Mouse (Mus musculus): ENCODE data around the gene Fam71e1. TPM values are rescaled to one million over a fixed set of nuclear protein-coding genes. Genes with fewer than 3 reads are reported as not detected.

The Fam71e1 gene
- 9.5 and 13.4 TPM in 2 replicates for polyA plus RNA-seq (2015; fragmentation: Nextera tagmentation; extraction: Ambion mirVana)

DNA sequence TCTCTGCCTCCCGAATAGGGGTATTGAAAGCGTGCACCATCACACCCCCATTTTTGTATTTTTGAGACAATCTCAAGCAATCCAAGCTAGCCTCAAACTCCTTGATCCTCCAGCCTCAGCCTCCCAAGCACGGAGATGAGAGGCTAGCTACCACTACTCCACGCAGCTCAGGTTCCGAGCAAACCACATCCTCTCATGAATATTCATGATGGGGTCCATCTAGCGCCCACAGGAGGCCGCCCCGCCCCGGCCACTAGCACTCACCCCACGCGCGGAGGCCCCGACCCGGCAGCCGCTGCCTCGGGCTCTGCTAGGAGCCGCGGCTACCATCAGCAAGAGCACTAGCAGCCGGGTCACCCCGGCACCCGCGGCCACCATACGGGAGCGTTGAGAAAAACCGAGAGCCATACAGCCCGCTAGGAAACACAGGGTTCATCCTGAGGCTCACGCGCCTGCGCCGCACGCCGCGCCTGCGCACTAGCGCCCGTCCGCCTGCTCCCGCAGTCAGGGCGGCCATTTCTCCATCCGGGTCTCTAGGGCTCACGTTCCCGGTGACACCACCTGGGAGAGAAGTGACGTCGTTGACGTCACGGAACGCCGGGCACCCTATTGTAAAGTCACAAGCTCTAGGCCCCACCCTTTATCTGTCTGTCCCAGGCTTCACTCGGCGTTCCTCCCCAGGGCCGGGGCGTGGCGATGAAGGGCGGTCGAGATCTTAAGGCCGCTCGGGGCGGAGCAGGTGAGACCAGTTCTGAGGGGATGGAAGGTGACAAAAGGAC lies at the start of gene Fam71e1, which contains the start of gene Emc10:
Gene Fam71e1 (plus strand): TSS at position 590 of the 779 bp plus-strand sequence.
Gene Emc10 (minus strand): TSS at position 538 of the 779 bp plus-strand sequence.
- DNase-seq (ENCODE audit: low spot score) = peak; percentile 99

DNA sequence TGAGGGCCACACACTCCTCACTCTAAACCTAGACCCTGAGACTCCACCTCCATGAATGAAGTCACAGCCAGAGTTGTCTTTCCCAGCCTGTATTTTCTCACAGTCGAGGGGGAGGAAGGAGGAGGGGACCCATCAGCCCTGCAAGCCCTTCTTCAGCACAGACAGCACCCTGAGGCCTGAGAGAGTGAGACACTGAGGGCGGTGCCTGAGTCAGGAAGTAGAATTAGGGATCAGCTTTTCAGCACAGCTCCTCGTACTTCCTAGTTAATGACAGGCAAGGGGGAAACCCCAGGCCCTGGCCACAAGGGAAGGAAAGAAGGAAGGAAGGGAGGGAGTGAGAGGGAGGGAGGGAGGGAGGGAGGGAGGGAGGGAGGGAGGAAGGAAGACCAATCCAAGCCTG lies 43.1 kb upstream of the Fam71e1 start:
- DNase-seq (ENCODE audit: low spot score) = no peak

- DNase-seq (ENCODE audit: low spot score) = no peak
These were observed 40.1 kb upstream of the Fam71e1 start for GRCm38 (mm10) chr7:44456302-44456701.

- DNase-seq (ENCODE audit: low spot score) = no peak
These were observed 36.3 kb upstream of the Fam71e1 start for GRCm38 (mm10) chr7:44460067-44460466.

DNA sequence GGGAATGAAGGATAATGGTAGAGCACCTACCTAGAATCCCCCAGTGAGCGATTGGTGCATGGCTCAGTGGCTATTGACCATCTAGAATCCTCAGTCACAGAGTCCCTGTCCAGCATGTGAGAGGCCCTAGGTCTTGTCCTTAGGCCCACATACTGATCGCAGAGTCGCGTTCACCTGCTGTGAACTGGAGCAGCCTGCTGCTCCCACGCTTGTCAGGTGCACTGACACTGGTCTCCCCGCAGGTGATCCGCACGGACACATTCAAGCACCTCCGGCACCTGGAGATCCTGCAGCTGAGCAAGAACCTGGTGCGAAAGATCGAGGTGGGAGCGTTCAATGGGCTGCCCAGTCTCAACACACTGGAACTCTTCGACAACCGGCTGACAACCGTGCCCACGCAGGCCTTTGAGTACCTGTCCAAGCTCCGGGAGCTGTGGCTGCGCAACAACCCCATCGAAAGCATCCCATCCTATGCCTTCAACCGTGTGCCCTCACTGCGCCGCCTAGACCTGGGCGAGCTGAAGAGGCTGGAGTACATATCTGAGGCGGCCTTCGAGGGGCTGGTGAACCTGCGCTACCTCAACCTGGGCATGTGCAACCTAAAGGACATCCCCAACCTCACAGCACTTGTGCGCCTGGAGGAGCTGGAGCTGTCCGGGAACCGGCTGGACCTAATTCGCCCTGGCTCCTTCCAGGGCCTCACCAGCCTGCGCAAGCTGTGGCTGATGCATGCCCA lies 35.4 kb upstream of the Fam71e1 start:
- DNase-seq (ENCODE audit: low spot score) = no peak

GRCm38 (mm10) chr7:44461503-44462217 lies 34.7 kb upstream of the Fam71e1 start:
- no peak for DNase-seq (ENCODE audit: low spot score)

DNA sequence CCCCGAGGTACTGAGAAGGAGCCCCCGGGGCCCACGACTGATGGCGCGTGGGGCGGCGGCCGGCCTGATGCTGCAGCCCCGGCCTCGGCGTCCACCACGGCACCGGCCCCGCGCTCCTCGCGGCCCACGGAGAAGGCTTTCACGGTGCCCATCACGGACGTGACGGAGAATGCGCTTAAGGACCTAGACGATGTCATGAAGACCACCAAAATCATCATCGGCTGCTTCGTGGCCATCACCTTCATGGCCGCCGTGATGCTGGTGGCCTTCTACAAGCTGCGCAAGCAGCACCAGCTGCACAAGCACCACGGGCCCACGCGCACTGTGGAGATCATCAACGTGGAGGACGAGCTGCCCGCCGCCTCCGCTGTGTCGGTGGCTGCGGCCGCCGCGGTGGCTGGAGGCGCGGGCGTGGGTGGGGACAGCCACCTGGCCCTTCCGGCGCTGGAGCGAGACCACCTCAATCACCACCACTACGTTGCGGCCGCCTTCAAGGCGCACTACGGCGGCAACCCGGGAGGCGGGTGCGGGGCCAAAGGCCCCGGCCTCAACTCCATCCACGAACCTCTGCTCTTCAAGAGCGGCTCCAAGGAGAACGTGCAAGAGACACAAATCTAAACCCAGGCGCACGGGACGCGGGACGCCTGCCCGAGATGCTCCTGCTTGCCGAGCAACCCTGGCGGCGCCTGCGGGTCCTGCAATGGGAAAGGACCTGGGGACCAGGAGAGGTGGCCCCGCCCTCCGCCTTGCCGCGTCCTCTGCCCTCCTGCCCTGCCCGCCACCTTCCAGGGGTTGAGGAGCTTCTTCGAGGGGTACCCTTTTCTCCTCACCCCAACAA lies 33.9 kb upstream of the Fam71e1 start:
- DNase-seq (ENCODE audit: low spot score) = peak; percentile 20

- no peak for DNase-seq (ENCODE audit: low spot score)
These were observed 33.3 kb upstream of the Fam71e1 start for GRCm38 (mm10) chr7:44463056-44463425.

GRCm38 (mm10) chr7:44463556-44464225 lies 32.7 kb upstream of the Fam71e1 start:
- no peak for DNase-seq (ENCODE audit: low spot score)

DNA sequence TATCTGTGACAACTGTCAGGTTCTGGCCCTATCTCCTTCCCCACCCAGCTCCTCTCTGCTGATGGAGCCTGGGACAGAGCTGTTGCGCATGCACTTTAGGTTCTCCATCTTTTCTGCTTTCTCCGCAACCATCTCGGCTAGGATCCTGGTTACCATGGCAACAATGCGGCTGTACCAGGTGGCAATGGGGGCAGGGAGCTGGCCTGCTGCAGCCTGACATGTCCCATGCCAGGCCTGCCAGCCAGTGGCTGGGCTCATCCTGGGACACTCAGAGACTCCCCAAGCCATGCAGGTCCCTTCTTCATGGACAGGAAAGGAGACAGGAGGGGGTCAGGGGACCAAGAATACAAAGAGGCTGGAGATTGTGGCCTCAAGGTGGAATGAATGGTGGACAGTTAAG lies 31.9 kb upstream of the Fam71e1 start:
- no peak for DNase-seq (ENCODE audit: low spot score)

DNA sequence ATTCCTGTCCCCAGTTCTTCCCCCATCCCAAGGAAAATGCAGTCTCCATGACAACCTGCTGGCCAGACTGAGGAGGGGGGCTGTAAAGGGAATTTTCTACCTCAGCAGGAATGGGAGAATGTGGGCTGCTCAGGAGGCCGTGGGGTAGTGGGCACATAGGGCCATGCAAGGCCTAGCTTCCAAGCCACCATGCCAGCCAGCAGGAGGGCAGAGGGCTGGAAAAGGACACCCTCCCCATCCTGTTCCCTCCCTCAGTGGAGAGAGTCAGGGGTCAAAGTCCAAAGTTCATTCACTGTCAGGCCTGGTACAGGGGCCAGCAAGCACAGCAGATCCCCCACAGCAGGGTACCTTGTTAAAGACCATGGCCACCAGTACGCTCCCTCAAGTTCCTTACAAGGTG lies 31.3 kb upstream of the Fam71e1 start, which contains the start of gene Aspdh:
Gene Aspdh (plus strand): TSS at position 281 of the 400 bp plus-strand sequence.
- DNase-seq (ENCODE audit: low spot score) = no peak

- no peak for DNase-seq (ENCODE audit: low spot score)
These were observed 30.1 kb upstream of the Fam71e1 start for GRCm38 (mm10) chr7:44466006-44466887.

GRCm38 (mm10) chr7:44466888-44467311 lies 29.5 kb upstream of the Fam71e1 start:
- DNase-seq (ENCODE audit: low spot score) = no peak

- DNase-seq (ENCODE audit: low spot score) = peak; percentile 95
These were observed 28.5 kb upstream of the Fam71e1 start, which contains the start of gene Josd2 for GRCm38 (mm10) chr7:44467811-44468411. Gene Josd2 (plus strand): TSS chr7:44467980.

- no peak for DNase-seq (ENCODE audit: low spot score)
These were observed 27.6 kb upstream of the Fam71e1 start for GRCm38 (mm10) chr7:44468644-44469285.

DNA sequence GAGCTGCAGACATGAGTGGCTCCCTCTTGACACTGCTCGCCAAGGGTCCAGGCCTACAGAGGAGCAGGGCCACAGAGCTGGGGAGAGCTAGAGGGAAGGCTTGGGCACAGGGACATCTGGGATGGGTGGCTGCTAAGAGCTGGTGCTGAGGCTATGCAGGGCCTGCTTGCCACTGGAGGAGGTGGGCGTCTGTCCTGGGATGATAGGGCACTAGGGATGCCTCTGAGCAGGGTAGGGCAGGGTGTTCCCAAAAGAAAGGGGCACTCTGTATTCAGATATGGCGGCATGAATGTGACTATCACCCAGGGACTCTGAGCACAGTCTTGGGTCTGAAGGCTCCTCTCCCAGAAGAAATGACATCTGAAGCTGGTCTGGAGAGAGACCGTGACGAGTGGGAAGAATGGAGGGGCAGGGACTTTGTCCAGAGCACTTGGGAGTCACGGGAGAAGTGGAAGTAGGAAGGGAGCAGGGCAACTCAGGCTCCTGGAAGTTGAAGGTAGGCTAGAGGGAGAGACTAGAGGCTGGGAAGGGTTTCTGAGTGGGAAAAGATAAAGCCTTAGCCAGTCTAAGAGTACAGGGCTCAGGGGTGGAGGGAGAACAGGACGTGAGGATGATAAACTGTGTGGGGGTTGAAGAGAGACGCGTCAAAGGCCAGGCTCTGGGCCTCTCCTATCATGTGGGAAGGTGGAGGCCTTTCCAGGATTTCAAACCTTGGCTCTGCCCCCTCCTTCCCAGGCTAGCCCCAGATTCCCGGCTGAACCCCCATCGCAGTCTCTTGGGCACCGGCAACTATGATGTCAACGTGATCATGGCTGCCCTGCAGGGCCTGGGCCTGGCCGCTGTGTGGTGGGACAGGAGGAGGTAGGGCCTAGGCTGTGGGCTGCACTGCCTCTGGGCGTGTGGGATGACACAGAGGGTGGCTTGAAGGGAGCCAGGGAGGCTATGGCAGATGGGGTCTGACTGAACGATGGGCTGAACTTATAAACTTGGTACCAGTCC lies 26.4 kb upstream of the Fam71e1 start:
- no peak for DNase-seq (ENCODE audit: low spot score)
